Mouse (Mus musculus) heart, embryonic 12.5 days (tissue): ENCODE results near the gene Hist1h4d. TPM values are rescaled to one million over a fixed set of nuclear protein-coding genes. Genes with fewer than 3 reads are reported as not detected.
"Not testable (repeated sequence)": the region's sequence is repeated elsewhere in the genome, so short reads cannot be mapped to it uniquely, and the experiment has no call there.

Experiments used
- ATAC-seq: fragments of 200-750 bp; cut with Nextera tagmentation; 2 replicates; pipeline ENCODE4 v1.8.0; 2017; ENCODE audit warnings: moderate TSS enrichment, moderate library complexity; ENCODE audit not compliant: insufficient number of reproducible peaks, low FRiP score
- H3K27ac ChIP-seq: fragments of 300-500 bp; sonication (generic); 2 replicates; pipeline ENCODE4 v1.5.1; 2016; ENCODE audit warnings: mild to moderate bottlenecking, moderate library complexity; ENCODE audit not compliant: poor library complexity, severe bottlenecking
- H3K27me3 ChIP-seq: fragments of 300-500 bp; sonication (generic); replicated peaks from 2 replicates; pipeline ENCODE4 v1.6.1; 2016; ENCODE audit warnings: mild to moderate bottlenecking, moderate library complexity
- H3K36me3 ChIP-seq: fragments of 300-500 bp; sonication (generic); 2 replicates; pipeline ENCODE4 v1.6.1; 2016; ENCODE audit warnings: mild to moderate bottlenecking, moderate library complexity
- H3K4me1 ChIP-seq: fragments of 300-500 bp; sonication (generic); replicated peaks from 2 replicates; pipeline ENCODE4 v1.6.1; 2016; ENCODE audit warnings: mild to moderate bottlenecking
- H3K4me2 ChIP-seq: fragments of 300-500 bp; sonication (generic); 2 replicates; pipeline ENCODE4 v1.6.1; 2016; ENCODE audit warnings: mild to moderate bottlenecking, moderate library complexity
- H3K4me3 ChIP-seq: fragments of 300-500 bp; sonication (generic); 2 replicates; pipeline ENCODE4 v1.5.1; 2016; ENCODE audit warnings: mild to moderate bottlenecking
- H3K9ac ChIP-seq: fragments of 300-500 bp; sonication (generic); 2 replicates; pipeline ENCODE4 v1.6.1; 2016; ENCODE audit warnings: mild to moderate bottlenecking, moderate library complexity
- H3K9me3 ChIP-seq: fragments of 300-500 bp; sonication (generic); replicated peaks from 2 replicates; pipeline ENCODE4 v1.6.1; 2016; ENCODE audit warnings: mild to moderate bottlenecking, moderate library complexity
- whole genome bisulfite sequencing: fragments of 180-500 bp; shearing (Covaris S2); methylation state at CpG from one replicate; pipeline ENCODE4 v1.1.7; 2016; 5-methylcytosine and 5-hydroxymethylcytosine counted together
- polyA plus RNA-seq: library from polyadenylated mRNA; unstranded; fragments of >200 nt; fragmentation: Nextera tagmentation; extraction: Ambion mirVana; gene quantifications from 2 replicates; pipeline ENCODE4 v1.2.1, GENCODE M21; 2016

Hist1h4d gene
- polyA plus RNA-seq, 1 experiment from 2014 or later = 43.5 TPM

DNA sequence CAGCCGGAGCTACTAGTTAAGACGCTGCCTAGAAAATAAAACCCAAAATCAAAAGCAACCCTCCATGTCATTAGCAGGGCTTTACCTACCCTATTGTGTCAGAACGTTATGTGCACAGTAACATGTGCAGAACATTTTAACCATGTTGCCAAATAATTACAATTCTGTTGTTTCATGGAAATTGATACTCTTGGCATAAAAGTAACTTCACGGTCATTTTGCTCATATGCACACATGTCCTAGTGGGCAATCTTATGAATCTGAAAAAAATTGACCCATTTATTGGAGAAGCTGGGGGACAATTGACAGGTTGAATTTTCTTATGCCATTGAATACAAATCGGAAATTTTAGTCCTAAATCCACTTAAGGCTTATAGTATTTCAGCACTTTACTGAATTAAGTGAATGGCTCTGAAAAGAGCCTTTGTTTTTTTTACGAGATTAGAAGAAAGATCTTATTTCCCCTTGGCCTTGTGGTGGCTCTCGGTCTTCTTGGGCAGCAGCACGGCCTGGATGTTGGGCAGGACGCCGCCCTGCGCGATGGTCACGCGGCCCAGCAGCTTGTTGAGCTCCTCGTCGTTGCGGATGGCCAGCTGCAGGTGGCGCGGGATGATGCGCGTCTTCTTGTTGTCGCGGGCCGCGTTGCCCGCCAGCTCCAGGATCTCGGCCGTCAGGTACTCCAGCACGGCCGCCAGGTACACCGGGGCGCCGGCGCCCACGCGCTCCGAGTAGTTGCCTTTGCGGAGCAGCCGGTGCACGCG lies 11.0 kb upstream of the Hist1h4d start:
- not testable (repeated sequence) for ATAC-seq, H3K9me3 ChIP-seq, H3K4me1 ChIP-seq, H3K27me3 ChIP-seq, H3K36me3 ChIP-seq
- Histone ChIP-seq H3K9ac (peak overlapping the region; percentile 67; the same call in 1 of the 2 replicates), H3K27ac (peak overlapping the region; percentile 97), H3K4me2 (peak overlapping the region; percentile 70), H3K4me3 (peak overlapping the region; percentile 60)
- WGBS = 3% methylated on average over 23 of the region's 41 CpGs

DNA sequence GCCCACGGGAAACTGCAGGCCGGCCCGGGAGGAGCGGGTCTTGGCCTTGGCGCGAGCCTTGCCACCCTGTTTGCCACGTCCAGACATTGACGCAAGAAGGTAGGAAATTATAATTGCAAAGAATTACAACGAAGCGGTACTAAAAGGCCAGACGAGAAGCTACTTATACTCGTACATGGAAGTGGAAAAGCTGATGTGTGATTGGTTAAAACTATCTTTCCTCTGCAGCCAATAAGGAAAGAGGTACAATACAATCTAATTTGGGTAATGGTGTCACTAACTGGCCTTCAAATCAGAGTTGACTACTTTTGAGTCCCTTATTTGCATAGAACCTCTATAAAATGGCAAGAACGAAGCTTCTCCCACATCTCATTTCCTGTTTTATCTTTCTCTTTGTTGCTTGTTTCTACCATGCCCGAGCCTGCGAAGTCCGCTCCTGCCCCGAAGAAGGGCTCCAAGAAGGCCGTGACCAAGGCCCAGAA lies 10.3 kb upstream of the Hist1h4d start, which contains the start of the genes Hist1h2ae and Hist1h2bg:
Gene Hist1h2ae, minus strand, starts transcription at position 199 of the 482 bp plus-strand sequence.
Gene Hist1h2bg, plus strand, starts transcription at position 375 of the 482 bp plus-strand sequence.
- no peaks in the 10 kb centered on the region for H3K9me3 ChIP-seq
- ATAC-seq = peak; percentile 86
- H3K36me3 ChIP-seq = no peaks in the 10 kb centered on the region
- H3K4me3 ChIP-seq = peak within 1 kb of the TSS; percentile 60
- peak within 1 kb of the TSS; percentile 81 for H3K9ac ChIP-seq
- peak within 1 kb of the TSS; percentile 97 for H3K27ac ChIP-seq
- WGBS = 0% methylated on average over 18 of the region's 18 CpGs
- H3K4me2 ChIP-seq = peak within 1 kb of the TSS; percentile 70
- peaks cover 8% of the 10 kb centered on the region for H3K4me1 ChIP-seq
- no peaks in the 10 kb centered on the region for H3K27me3 ChIP-seq

DNA sequence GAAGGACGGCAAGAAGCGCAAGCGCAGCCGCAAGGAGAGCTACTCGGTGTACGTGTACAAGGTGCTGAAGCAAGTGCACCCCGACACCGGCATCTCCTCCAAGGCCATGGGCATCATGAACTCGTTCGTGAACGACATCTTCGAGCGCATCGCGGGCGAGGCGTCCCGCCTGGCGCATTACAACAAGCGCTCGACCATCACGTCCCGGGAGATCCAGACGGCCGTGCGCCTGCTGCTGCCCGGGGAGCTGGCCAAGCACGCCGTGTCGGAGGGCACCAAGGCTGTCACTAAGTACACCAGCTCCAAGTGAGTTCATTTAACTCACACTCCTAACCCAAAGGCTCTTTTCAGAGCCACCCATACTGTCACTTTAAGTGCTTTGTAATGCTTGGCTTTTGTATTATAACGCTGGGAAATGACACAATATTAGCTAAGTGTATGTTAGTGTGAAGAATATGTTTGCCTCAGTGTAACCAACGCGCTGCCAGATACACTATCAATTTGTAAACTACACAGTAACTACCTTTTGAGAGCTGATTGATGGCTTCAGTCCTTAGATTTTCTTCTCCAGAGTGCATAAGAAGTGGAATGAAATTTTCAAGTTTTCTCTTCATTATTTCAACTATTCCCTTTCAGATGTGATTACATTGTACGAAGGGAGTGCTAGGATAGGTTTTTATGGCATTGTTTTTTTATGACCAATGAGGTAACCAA lies 9.7 kb upstream of the Hist1h4d start:
- H3K36me3 ChIP-seq, ATAC-seq, H3K9me3 ChIP-seq, H3K27me3 ChIP-seq: not testable (repeated sequence)
- Histone ChIP-seq H3K27ac (peak overlapping the region; percentile 94), H3K4me2 (peak overlapping the region; percentile 68), H3K4me1 (peaks cover 12% of the 10 kb centered on the region), H3K9ac (peak overlapping the region; percentile 81), H3K4me3 (peak overlapping the region; percentile 60)
- WGBS = under 1% methylated on average over 13 of the region's 34 CpGs

DNA sequence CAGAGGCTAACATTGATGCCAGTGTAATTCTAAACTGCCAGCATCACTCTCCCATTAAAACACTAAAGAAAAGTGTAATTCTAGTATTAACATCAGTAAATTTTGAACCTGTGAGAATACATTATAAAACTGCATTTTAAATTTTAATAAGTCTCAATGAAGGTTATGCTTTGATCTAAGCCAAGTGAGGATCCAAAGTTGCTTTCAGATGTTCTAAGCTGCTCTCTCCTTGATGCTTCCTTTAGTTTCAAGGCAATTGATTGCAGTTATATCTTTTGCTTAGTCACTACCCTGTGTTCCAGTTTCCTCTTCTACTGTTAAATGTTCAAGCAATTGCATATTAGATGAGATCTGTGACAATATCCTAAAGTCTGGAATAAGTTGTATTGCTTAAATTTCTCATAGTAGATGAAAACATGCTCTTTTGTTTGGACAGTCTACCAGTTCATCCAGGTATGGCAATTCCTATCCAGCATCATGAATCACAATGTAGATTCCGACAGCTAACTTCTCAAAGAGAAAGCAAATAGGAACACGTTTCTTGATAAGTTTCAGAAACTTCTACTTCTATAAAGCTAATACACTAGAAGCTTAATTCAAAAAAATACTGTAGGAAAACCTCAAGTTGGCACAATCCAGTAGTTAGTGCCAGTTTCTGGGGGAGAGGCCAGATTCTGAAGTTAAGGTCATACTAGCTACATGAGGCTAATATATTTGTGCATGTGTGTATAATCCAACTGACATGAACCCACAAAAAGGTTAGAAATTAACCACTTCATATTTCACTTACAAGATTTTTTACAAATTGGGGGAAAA lies 9.0 kb upstream of the Hist1h4d start:
- H3K36me3 ChIP-seq = no peaks in the 10 kb centered on the region
- no peaks in the 10 kb centered on the region for H3K27me3 ChIP-seq
- no peak overlapping the region for H3K9ac ChIP-seq
- no peak for ATAC-seq
- peaks cover 19% of the 10 kb centered on the region for H3K4me1 ChIP-seq
- WGBS = 47% methylated on average over 2 of the region's 2 CpGs
- H3K4me3 ChIP-seq = peak overlapping the region; percentile 60
- H3K27ac ChIP-seq = peak overlapping the region; percentile 94
- no peaks in the 10 kb centered on the region for H3K9me3 ChIP-seq
- H3K4me2 ChIP-seq = peak overlapping the region; percentile 68

DNA sequence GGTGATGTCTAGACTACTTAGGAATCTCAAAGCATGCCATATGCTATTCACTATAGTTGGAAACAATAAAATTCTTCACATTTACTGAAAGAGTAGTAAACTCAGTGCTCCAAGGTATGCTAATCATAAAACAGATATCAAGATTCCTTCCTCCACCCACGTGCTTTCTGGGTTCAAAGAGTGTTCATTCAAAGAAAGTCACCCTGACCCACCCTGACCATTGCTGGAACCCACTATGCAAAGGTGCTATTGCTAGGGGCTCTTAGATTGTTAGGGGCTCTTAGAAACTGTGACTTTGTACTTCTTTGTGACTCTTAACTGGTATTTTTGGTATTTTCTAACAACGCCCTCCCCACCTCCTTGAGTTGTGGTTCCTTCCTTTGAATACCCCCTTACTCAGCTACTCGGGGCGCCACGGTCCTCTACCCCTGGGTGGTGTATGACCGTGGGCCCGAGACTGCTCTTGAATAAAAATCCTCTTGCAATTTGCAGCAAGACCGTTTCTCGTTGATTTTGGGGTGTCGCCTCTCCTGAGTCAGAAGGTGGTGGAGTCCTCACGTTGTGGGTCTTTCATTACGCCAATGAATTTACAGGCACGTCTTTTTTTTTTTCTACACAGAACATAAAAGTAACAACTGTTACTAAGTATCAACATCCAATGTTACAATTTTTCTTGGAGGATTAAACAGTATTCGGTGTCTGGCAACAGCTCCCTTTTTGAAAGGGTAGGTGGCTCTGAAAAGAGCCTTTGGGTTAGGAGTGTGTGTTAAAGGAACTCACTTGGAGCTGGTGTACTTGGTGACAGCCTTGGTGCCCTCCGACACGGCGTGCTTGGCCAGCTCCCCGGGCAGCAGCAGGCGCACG lies 8.1 kb upstream of the Hist1h4d start:
- Histone ChIP-seq H3K4me3 (peak overlapping the region; percentile 38), H3K4me1 (peaks cover 19% of the 10 kb centered on the region), H3K4me2 (peak overlapping the region; percentile 68), H3K27ac (peak overlapping the region; percentile 88), H3K9ac (peak overlapping the region; percentile 73)
- not testable (repeated sequence) for H3K36me3 ChIP-seq, H3K27me3 ChIP-seq, ATAC-seq, H3K9me3 ChIP-seq
- WGBS = 15% methylated on average over 20 of the region's 20 CpGs

DNA sequence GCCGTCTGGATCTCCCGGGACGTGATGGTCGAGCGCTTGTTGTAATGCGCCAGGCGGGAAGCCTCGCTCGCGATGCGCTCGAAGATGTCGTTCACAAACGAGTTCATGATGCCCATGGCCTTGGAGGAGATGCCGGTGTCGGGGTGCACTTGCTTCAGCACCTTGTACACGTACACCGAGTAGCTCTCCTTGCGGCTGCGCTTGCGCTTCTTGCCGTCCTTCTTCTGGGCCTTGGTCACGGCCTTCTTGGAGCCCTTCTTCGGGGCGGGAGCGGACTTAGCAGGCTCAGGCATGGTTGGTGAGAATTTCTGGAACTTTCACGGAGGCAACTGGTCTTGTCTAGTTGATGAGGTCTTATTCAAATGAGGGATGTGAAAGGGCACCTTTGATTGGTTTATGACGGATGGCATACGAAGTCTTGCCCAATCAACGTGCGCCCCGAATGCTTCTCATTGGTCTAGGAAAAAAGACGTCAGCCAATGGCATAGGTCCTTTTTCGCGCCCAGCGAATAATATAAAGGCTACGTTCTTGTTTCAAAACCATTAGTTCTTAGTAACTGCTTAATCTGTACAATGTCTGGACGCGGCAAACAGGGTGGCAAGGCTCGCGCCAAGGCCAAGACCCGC lies 7.4 kb upstream of the Hist1h4d start, which contains the start of the genes Hist1h2bf and Hist1h2ad:
Gene Hist1h2bf, minus strand, starts transcription at position 299 of the 627 bp plus-strand sequence.
Gene Hist1h2ad, plus strand, starts transcription at position 484 of the 627 bp plus-strand sequence.
- WGBS = under 1% methylated on average over 42 of the region's 42 CpGs

DNA sequence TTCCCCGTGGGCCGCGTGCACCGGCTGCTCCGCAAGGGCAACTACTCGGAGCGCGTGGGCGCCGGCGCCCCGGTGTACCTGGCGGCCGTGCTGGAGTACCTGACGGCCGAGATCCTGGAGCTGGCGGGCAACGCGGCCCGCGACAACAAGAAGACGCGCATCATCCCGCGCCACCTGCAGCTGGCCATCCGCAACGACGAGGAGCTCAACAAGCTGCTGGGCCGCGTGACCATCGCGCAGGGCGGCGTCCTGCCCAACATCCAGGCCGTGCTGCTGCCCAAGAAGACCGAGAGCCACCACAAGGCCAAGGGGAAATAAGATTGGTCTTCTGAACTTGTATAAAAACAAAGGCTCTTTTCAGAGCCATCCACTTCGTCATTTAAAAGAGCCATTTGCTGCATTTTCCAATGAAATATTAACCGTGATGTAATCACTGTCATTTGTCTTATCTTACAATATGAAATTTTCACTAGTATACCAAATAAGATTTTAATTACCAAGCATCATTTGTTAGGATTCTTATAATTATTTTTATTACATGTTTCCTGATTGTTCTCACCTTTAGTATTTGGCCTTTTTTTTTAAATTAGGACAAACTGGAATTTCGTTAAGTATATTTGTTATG lies 6.7 kb upstream of the Hist1h4d start:
- Histone ChIP-seq H3K4me3 (peak overlapping the region; percentile 38), H3K4me1 (peaks cover 19% of the 10 kb centered on the region), H3K4me2 (peak overlapping the region; percentile 68), H3K27ac (peak overlapping the region; percentile 88)
- not testable (repeated sequence) for H3K27me3 ChIP-seq, H3K36me3 ChIP-seq, H3K9me3 ChIP-seq, ATAC-seq, H3K9ac ChIP-seq
- 1% methylated on average over 10 of the region's 39 CpGs for WGBS

More for the DNA sequence above, 7.4 kb upstream of the Hist1h4d start, which contains the start of the genes Hist1h2bf and Hist1h2ad:
- H3K9ac ChIP-seq = peak within 1 kb of the TSS; percentile 73
- H3K4me3 ChIP-seq = peak within 1 kb of the TSS; percentile 38
- peak within 1 kb of the TSS; percentile 68 for H3K4me2 ChIP-seq
- peak; percentile 90 for ATAC-seq
- not testable (repeated sequence) for H3K27me3 ChIP-seq, H3K9me3 ChIP-seq, H3K36me3 ChIP-seq
- peaks cover 19% of the 10 kb centered on the region for H3K4me1 ChIP-seq
- H3K27ac ChIP-seq = peak within 1 kb of the TSS; percentile 88

DNA sequence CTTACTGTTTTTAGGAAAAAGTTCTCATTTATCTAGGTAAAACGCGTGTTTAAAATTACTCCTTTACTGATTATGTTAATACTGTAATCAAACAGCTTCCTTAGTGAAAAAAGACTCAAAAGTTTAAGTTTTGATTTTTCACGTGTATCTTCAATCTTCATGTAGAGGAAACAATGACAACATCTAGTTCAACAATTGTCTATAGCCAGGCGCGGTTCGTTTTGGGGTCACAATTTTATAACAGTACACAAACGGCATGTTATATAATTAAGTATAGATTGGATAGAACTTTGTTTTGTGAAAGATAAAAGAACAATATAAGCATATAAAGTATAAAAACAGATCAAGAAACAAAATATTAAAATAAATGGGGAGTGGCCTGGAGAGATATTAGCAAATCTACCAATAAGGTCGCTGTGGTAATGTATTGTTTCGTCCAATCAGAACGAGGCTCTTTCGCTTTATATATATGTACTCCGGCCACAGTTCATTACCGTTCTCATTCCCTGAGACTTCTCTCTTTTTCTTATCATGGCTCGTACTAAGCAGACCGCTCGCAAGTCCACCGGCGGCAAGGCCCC lies 6.0 kb upstream of the Hist1h4d start, which contains the start of gene Hist1h3d:
Gene Hist1h3d, plus strand, starts transcription at position 493 of the 581 bp plus-strand sequence.
- WGBS = under 1% methylated on average over 18 of the region's 18 CpGs
- no peaks in the 10 kb centered on the region for H3K36me3 ChIP-seq
- H3K4me2 ChIP-seq = peak within 1 kb of the TSS; percentile 85
- peak within 1 kb of the TSS; percentile 57 for H3K4me3 ChIP-seq
- peak within 1 kb of the TSS; percentile 89 for H3K9ac ChIP-seq
- no peaks in the 10 kb centered on the region for H3K27me3 ChIP-seq
- peak; percentile 72 for ATAC-seq
- H3K27ac ChIP-seq = peak within 1 kb of the TSS; percentile 83
- no peaks in the 10 kb centered on the region for H3K9me3 ChIP-seq
- H3K4me1 ChIP-seq = peaks cover 17% of the 10 kb centered on the region

DNA sequence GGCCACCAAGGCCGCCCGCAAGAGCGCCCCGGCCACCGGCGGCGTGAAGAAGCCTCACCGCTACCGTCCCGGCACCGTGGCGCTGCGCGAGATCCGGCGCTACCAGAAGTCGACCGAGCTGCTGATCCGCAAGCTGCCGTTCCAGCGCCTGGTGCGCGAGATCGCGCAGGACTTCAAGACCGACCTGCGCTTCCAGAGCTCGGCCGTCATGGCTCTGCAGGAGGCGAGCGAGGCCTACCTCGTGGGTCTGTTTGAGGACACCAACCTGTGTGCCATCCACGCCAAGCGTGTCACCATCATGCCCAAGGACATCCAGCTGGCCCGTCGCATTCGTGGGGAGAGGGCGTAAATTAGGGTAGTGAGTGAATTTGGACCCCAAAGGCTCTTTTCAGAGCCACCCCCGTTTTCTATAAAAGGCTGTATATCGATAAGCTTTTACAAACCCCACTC lies 5.5 kb upstream of the Hist1h4d start:
- Histone ChIP-seq H3K4me2 (peak overlapping the region; percentile 85), H3K4me1 (peaks cover 17% of the 10 kb centered on the region), H3K27ac (peak overlapping the region; percentile 82), H3K4me3 (peak overlapping the region; percentile 57), H3K9ac (peak overlapping the region; percentile 89)
- not testable (repeated sequence) for ATAC-seq, H3K27me3 ChIP-seq, H3K36me3 ChIP-seq, H3K9me3 ChIP-seq
- WGBS = under 1% methylated on average over 19 of the region's 40 CpGs
